Mouse (Mus musculus) G1E (cell line): ENCODE measurements at regions not wholly inside any gene's neighbourhood (a gene's known extent, or its start where the extent isn't known, plus 50 kb on each side); places are given as distances from the start of the nearest gene placed in this dataset.

ENCODE experiments used
- CTCF ChIP-seq: IDR thresholded peaks from 2 replicates; pipeline ENCODE4 v1.5.1; 2012; ENCODE audit warnings: low read depth, low read length, inconsistent platforms, mixed read lengths
- POLR2AphosphoS5 ChIP-seq: IDR thresholded peaks from 2 replicates; pipeline ENCODE4 v1.6.1; 2012; ENCODE audit warnings: low read depth, low read length, inconsistent platforms; ENCODE audit not compliant: insufficient replicate concordance

DNA sequence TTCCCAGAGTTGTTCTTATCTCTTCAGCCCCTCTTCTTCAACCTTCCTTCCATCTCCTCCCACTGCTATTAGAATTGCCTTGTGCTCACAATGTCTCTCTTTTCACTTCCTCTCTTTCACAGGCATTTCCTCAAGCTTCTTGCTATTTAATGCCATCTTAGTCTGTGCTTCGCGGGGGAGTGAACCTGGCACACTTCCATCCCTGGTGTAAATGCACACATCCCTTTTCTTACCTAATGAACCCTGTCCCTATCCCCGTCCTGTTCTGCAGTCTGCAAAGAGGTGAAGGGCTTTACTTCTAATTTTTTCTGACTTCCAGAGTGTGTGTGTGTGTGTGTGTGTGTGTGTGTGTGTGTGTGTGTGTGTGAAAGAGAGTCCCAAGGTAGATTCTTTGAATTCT lies 62.6 kb downstream of the Adra2a start:
- no peak for TF ChIP-seq CTCF
- no peak for TF ChIP-seq POLR2AphosphoS5
